Mouse (Mus musculus): ENCODE measurements around the gene Emg1. TPM values are rescaled to one million over a fixed set of nuclear protein-coding genes. Genes with fewer than 3 reads are reported as not detected.

Gene Emg1
- 9.4 and 10.8 TPM in 2 replicates for polyA plus RNA-seq (2012; rRNA removed)

GRCm38 (mm10) chr6:124711824-124712782 lies at the start of gene Emg1, which contains the start of gene Phb2:
Emg1 (minus strand) TSS chr6:124712178.
Phb2 (plus strand) TSS chr6:124712336.

GRCm38 (mm10) chr6:124755831-124756595 lies 44.0 kb upstream of the Emg1 start, which contains the start of the genes Gm45234 and Atn1:
Gm45234 (minus strand) TSS chr6:124756021.
Atn1 (minus strand) TSS chr6:124756524.

GRCm38 (mm10) chr6:124740888-124741761 lies 29.1 kb upstream of the Emg1 start, which contains the start of gene Grcc10:
Grcc10 (minus strand) TSS chr6:124741374.

GRCm38 (mm10) chr6:124738511-124739023 lies 26.6 kb upstream of the Emg1 start, which contains the start of gene Ptpn6:
Ptpn6 (minus strand) TSS chr6:124738714.

GRCm38 (mm10) chr6:124662477-124663423 lies 49.2 kb downstream of the Emg1 start, which contains the start of gene Lpcat3:
Lpcat3 (plus strand) TSS chr6:124663027.

Other genes starting within 250 kb of the Emg1 start
- gene Clstn3, start 247.4 kb downstream of the Emg1 start, polyA plus RNA-seq (2012; rRNA removed) = 0.78 and 1.2 TPM in 2 replicates
- gene C1rl, start 219.1 kb downstream of the Emg1 start, polyA plus RNA-seq (2012; rRNA removed) = 0.45 and 0.93 TPM in 2 replicates
- 8.6 and 12.3 TPM in 2 replicates for gene C1ra, start 199.8 kb downstream of the Emg1 start, polyA plus RNA-seq (2012; rRNA removed)
- 6.9 and 17.4 TPM in 2 replicates for gene C1s1, start 169.8 kb downstream of the Emg1 start, polyA plus RNA-seq (2012; rRNA removed)
- gene C1rb, start 141.9 kb downstream of the Emg1 start, polyA plus RNA-seq (2012; rRNA removed) = 0.09 and 0.12 TPM in 2 replicates
- gene C1s2, start 76.1 kb downstream of the Emg1 start, polyA plus RNA-seq (2012; rRNA removed) = not detected in 2 replicates
- 46.7 and 49.3 TPM in 2 replicates for gene Lpcat3, start 49.2 kb downstream of the Emg1 start, polyA plus RNA-seq (2012; rRNA removed)
- 83.4 and 111 TPM in 2 replicates for gene Phb2, start 158 bp upstream of the Emg1 start, polyA plus RNA-seq (2012; rRNA removed)
- 9.1 and 9.5 TPM in 2 replicates for gene Ptpn6, start 26.5 kb upstream of the Emg1 start, polyA plus RNA-seq (2012; rRNA removed)
- gene Grcc10, start 29.2 kb upstream of the Emg1 start, polyA plus RNA-seq (2012; rRNA removed) = 80.8 and 106 TPM in 2 replicates
- not detected in 2 replicates for gene Gm45234, start 43.8 kb upstream of the Emg1 start, polyA plus RNA-seq (2012; rRNA removed)
- 38.7 and 38.9 TPM in 2 replicates for gene Atn1, start 44.3 kb upstream of the Emg1 start, polyA plus RNA-seq (2012; rRNA removed)
- gene Eno2, start 57.5 kb upstream of the Emg1 start, polyA plus RNA-seq (2012; rRNA removed) = 4.7 and 5.5 TPM in 2 replicates
- gene Lrrc23, start 67.5 kb upstream of the Emg1 start, polyA plus RNA-seq (2012; rRNA removed) = 0.13 and 0.26 TPM in 2 replicates
- gene Spsb2, start 96.5 kb upstream of the Emg1 start, polyA plus RNA-seq (2012; rRNA removed) = 14.1 and 16.2 TPM in 2 replicates
- 179 and 210 TPM in 2 replicates for gene Tpi1, start 102.1 kb upstream of the Emg1 start, polyA plus RNA-seq (2012; rRNA removed)
- gene Usp5, start 117.3 kb upstream of the Emg1 start, polyA plus RNA-seq (2012; rRNA removed) = 36.1 and 46.9 TPM in 2 replicates
- 19.8 and 24.0 TPM in 2 replicates for gene Cdca3, start 117.4 kb upstream of the Emg1 start, polyA plus RNA-seq (2012; rRNA removed)
- gene Gnb3, start 128.1 kb upstream of the Emg1 start, polyA plus RNA-seq (2012; rRNA removed) = 0.10 and 0.24 TPM in 2 replicates
- gene P3h3, start 145.6 kb upstream of the Emg1 start, polyA plus RNA-seq (2012; rRNA removed) = 12.1 and 14.8 TPM in 2 replicates
- 0.77 and 0.80 TPM in 2 replicates for gene Gpr162, start 151.8 kb upstream of the Emg1 start, polyA plus RNA-seq (2012; rRNA removed)
- gene Cd4, start 176.0 kb upstream of the Emg1 start, polyA plus RNA-seq (2012; rRNA removed) = 0.58 and 0.83 TPM in 2 replicates
- 0.84 and 2.3 TPM in 2 replicates for gene Lag3, start 199.5 kb upstream of the Emg1 start, polyA plus RNA-seq (2012; rRNA removed)
- gene Ptms, start 207.9 kb upstream of the Emg1 start, polyA plus RNA-seq (2012; rRNA removed) = 1,316 and 1,529 TPM in 2 replicates
- 194 and 239 TPM in 2 replicates for gene Mlf2, start 219.2 kb upstream of the Emg1 start, polyA plus RNA-seq (2012; rRNA removed)